Mouse (Mus musculus): ENCODE measurements at regions not wholly inside any gene's neighbourhood (a gene's known extent, or its start where the extent isn't known, plus 50 kb on each side); places are given as distances from the start of the nearest gene placed in this dataset.

DNA sequence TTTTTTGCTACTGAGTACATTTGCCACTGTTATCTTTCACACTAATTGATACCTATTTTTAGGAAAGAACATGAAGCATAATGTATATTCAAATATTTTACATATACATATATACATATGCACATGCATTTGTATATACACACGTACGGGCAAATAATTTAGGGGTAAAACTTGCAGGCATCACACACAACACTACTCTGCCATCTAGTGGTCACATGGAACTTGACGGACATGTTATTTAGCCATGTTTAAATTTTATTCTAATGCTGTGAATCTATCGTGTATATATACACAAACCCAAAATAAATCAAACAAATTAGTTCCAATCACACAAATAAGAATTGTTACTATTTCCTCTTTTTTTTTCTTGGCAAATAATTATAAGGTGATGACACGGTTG, 466.5 kb downstream of the Kcnj2 start:
- H3K27me3 ChIP-seq (replicated peaks; ENCODE audit: control insufficient read depth, insufficient read depth, low read length) = no peaks in the 10 kb centered on the region
- no peaks in the 10 kb centered on the region for H3K9me3 ChIP-seq (ENCODE audit: control insufficient read depth, low read length)
- WGBS = 25% methylated on average over 5 of the region's 5 CpGs
- H3K9ac ChIP-seq (ENCODE audit: low read depth, low read length) = no peak overlapping the region
- H3K36me3 ChIP-seq (ENCODE audit: control insufficient read depth, insufficient read depth, low read length) = no peaks in the 10 kb centered on the region
- H3K4me1 ChIP-seq (ENCODE audit: control insufficient read depth, insufficient read depth, low read length) = 0 out of 2 replicates have a peak, but pooled peaks cover 4% of the 10 kb centered on the region
- no peak overlapping the region for H3K4me2 ChIP-seq (ENCODE audit: low read depth, low read length)
- no peak for ATAC-seq
- H3K27ac ChIP-seq (ENCODE audit: low read length) = no peak overlapping the region
- H3K4me3 ChIP-seq (ENCODE audit: low read length) = no peak overlapping the region

DNA sequence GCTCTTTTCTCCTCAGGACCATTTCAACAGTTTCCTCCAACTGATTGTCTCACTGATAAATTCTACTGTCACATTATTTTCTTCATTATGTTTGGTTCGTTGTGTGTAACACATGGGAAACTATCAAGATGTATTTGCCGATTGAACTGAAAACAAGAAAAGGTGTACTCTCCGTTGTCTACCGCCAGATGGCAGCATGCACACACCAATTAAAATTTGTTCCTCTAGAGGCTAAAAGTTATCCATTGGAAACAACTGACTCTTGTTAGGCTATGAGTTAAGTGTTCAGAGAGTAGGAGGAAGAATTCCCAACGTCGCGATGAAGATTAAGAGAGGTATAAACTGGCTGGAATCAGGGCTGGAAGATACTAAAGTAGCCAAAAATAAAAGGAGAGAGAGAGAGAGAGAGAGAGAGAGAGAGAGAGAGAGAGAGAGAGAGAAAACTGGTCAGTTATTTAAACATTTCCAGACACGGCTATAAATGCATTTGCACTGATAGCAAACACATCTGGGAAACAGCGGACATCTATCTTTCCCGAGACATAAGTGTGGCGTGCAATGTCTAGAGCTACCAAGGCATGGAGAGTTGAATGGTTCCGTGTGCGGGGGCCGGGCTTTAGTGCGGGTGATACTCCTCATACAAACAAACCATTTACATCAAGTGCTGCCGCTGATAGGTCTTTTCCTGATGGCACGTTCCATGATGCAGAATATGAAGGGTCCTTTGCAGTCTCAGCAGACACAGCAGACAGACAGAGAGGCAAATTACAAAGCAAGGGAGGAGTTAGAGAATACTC, 470.3 kb downstream of the Kcnj2 start:
- H3K27me3 ChIP-seq (replicated peaks; ENCODE audit: control insufficient read depth, insufficient read depth, low read length) = no peaks in the 10 kb centered on the region
- H3K27ac ChIP-seq (ENCODE audit: low read length) = no peak overlapping the region
- ATAC-seq = no peak
- 0 out of 2 replicates have a peak, but pooled peaks cover 4% of the 10 kb centered on the region for H3K4me1 ChIP-seq (ENCODE audit: control insufficient read depth, insufficient read depth, low read length)
- H3K4me2 ChIP-seq (ENCODE audit: low read depth, low read length) = peak overlapping the region; percentile 39
- peak overlapping the region; percentile 11; the same call in 1 of the 2 replicates for H3K4me3 ChIP-seq (ENCODE audit: low read length)
- H3K9me3 ChIP-seq (ENCODE audit: control insufficient read depth, low read length) = no peaks in the 10 kb centered on the region
- H3K9ac ChIP-seq (ENCODE audit: low read depth, low read length) = no peak overlapping the region
- no peaks in the 10 kb centered on the region for H3K36me3 ChIP-seq (ENCODE audit: control insufficient read depth, insufficient read depth, low read length)
- WGBS = 24% methylated on average over 17 of the region's 17 CpGs

DNA sequence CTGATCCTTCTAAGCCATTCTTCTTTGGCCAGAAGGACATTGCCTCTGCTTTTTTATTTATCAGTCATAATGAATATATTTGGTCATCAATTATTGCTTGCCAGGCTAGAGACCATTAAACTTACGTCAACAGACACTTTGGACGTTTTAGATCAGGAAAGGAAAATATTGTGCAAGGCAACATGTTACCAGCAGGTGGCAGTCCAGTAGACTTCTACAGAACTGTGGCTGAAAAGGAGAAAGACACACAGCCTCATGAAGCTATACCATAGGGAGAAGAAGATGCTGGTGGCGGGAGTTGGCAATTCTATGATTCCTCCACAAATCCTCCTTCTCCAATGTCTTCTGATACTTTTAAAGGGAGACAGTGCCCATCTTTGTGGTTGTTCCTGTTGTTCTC, 471.7 kb downstream of the Kcnj2 start:
- Histone ChIP-seq H3K27me3 (replicated peaks; ENCODE audit: control insufficient read depth, insufficient read depth, low read length) (no peaks in the 10 kb centered on the region), H3K36me3 (ENCODE audit: control insufficient read depth, insufficient read depth, low read length) (no peaks in the 10 kb centered on the region), H3K27ac (ENCODE audit: low read length) (no peak overlapping the region), H3K9ac (ENCODE audit: low read depth, low read length) (no peak overlapping the region), H3K4me1 (ENCODE audit: control insufficient read depth, insufficient read depth, low read length) (0 out of 2 replicates have a peak, but pooled peaks cover 4% of the 10 kb centered on the region), H3K4me3 (ENCODE audit: low read length) (no peak overlapping the region), H3K9me3 (ENCODE audit: control insufficient read depth, low read length) (no peaks in the 10 kb centered on the region), H3K4me2 (ENCODE audit: low read depth, low read length) (no peak overlapping the region)
- WGBS = 27% methylated on average over 3 of the region's 3 CpGs
- ATAC-seq = no peak

DNA sequence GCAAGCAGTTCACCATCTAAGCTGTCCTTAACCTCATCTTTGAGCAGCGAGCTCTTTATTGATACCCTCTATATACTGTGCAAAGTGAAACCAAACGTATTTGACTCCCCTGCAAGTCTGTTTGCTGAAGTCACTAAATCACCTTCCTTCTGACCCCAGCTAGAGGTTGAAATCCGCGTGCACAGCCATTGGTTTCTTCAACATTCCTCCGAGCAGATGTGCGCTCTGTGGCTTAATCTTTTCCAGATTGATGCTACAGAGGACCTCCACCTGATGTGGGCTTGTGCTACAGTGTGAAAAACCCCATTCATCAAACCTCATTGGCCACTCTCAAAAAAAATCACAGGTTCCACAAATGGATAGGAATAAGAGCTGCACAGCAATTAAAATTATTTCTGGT, 474.0 kb downstream of the Kcnj2 start:
- no peak for ATAC-seq
- Histone ChIP-seq H3K9me3 (ENCODE audit: control insufficient read depth, low read length) (no peaks in the 10 kb centered on the region), H3K4me1 (ENCODE audit: control insufficient read depth, insufficient read depth, low read length) (0 out of 2 replicates have a peak, but pooled peaks cover 4% of the 10 kb centered on the region), H3K4me3 (ENCODE audit: low read length) (no peak overlapping the region), H3K27ac (ENCODE audit: low read length) (no peak overlapping the region), H3K9ac (ENCODE audit: low read depth, low read length) (no peak overlapping the region), H3K27me3 (replicated peaks; ENCODE audit: control insufficient read depth, insufficient read depth, low read length) (no peaks in the 10 kb centered on the region), H3K36me3 (ENCODE audit: control insufficient read depth, insufficient read depth, low read length) (no peaks in the 10 kb centered on the region), H3K4me2 (ENCODE audit: low read depth, low read length) (no peak overlapping the region)
- 54% methylated on average over 6 of the region's 6 CpGs for WGBS

DNA sequence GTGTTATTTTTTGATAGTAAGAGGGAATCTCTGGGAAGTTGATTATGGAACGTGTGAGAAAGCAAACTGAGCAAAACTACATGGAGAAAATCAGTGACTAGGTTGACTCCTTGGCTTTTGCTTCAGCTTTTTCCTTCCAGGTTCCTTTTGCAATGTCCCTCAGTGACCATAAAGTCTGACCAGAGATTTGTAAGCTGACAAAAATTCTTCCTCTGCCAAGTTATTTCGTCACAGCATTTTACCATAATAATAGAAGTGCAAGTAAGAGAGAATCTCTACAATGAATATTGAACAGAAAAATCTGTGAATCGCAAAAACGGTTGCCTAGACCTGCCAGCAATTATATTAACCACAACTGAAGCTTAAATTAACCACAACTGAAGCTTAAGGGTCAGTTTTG, 479.3 kb downstream of the Kcnj2 start:
- H3K4me2 ChIP-seq (ENCODE audit: low read depth, low read length) = no peak overlapping the region
- no peaks in the 10 kb centered on the region for H3K4me1 ChIP-seq (ENCODE audit: control insufficient read depth, insufficient read depth, low read length)
- no peak overlapping the region for H3K4me3 ChIP-seq (ENCODE audit: low read length)
- WGBS = 89% methylated on average over 4 of the region's 4 CpGs
- no peaks in the 10 kb centered on the region for H3K27me3 ChIP-seq (replicated peaks; ENCODE audit: control insufficient read depth, insufficient read depth, low read length)
- no peak for ATAC-seq
- H3K9ac ChIP-seq (ENCODE audit: low read depth, low read length) = no peak overlapping the region
- H3K9me3 ChIP-seq (ENCODE audit: control insufficient read depth, low read length) = no peaks in the 10 kb centered on the region
- H3K36me3 ChIP-seq (ENCODE audit: control insufficient read depth, insufficient read depth, low read length) = no peaks in the 10 kb centered on the region
- H3K27ac ChIP-seq (ENCODE audit: low read length) = no peak overlapping the region

- ATAC-seq = no peak
- Histone ChIP-seq H3K27me3 (replicated peaks; ENCODE audit: control insufficient read depth, insufficient read depth, low read length) (no peaks in the 10 kb centered on the region), H3K4me3 (ENCODE audit: low read length) (no peak overlapping the region)
Observed at GRCm38 (mm10) chr11:111555131-111555530, 489.2 kb downstream of the Kcnj2 start.

GRCm38 (mm10) chr11:111555615-111556014, 489.7 kb downstream of the Kcnj2 start:
- no peak overlapping the region for H3K4me3 ChIP-seq (ENCODE audit: low read length)
- H3K9ac ChIP-seq (ENCODE audit: low read depth, low read length) = no peak overlapping the region
- H3K4me2 ChIP-seq (ENCODE audit: low read depth, low read length) = no peak overlapping the region
- no peaks in the 10 kb centered on the region for H3K9me3 ChIP-seq (ENCODE audit: control insufficient read depth, low read length)
- 62% methylated on average over 6 of the region's 6 CpGs for WGBS
- H3K36me3 ChIP-seq (ENCODE audit: control insufficient read depth, insufficient read depth, low read length) = no peaks in the 10 kb centered on the region
- ATAC-seq = peak; percentile 36; the same call in 1 of the 2 replicates
- no peak overlapping the region for H3K27ac ChIP-seq (ENCODE audit: low read length)
- no peaks in the 10 kb centered on the region for H3K4me1 ChIP-seq (ENCODE audit: control insufficient read depth, insufficient read depth, low read length)
- no peaks in the 10 kb centered on the region for H3K27me3 ChIP-seq (replicated peaks; ENCODE audit: control insufficient read depth, insufficient read depth, low read length)

More at GRCm38 (mm10) chr11:111555131-111555530, 489.2 kb downstream of the Kcnj2 start:
- no peak overlapping the region for H3K4me2 ChIP-seq (ENCODE audit: low read depth, low read length)
- no peaks in the 10 kb centered on the region for H3K9me3 ChIP-seq (ENCODE audit: control insufficient read depth, low read length)
- no peaks in the 10 kb centered on the region for H3K4me1 ChIP-seq (ENCODE audit: control insufficient read depth, insufficient read depth, low read length)
- H3K27ac ChIP-seq (ENCODE audit: low read length) = no peak overlapping the region
- no peak overlapping the region for H3K9ac ChIP-seq (ENCODE audit: low read depth, low read length)
- no peaks in the 10 kb centered on the region for H3K36me3 ChIP-seq (ENCODE audit: control insufficient read depth, insufficient read depth, low read length)

GRCm38 (mm10) chr11:111558302-111559140, 492.6 kb downstream of the Kcnj2 start:
- WGBS = 71% methylated on average over 9 of the region's 9 CpGs
- Histone ChIP-seq H3K27me3 (replicated peaks; ENCODE audit: control insufficient read depth, insufficient read depth, low read length) (no peaks in the 10 kb centered on the region), H3K36me3 (ENCODE audit: control insufficient read depth, insufficient read depth, low read length) (no peaks in the 10 kb centered on the region), H3K4me1 (ENCODE audit: control insufficient read depth, insufficient read depth, low read length) (no peaks in the 10 kb centered on the region), H3K4me3 (ENCODE audit: low read length) (no peak overlapping the region), H3K27ac (ENCODE audit: low read length) (no peak overlapping the region), H3K9ac (ENCODE audit: low read depth, low read length) (no peak overlapping the region), H3K4me2 (ENCODE audit: low read depth, low read length) (no peak overlapping the region), H3K9me3 (ENCODE audit: control insufficient read depth, low read length) (no peaks in the 10 kb centered on the region)
- no peak for ATAC-seq

GRCm38 (mm10) chr11:111563171-111563570, 497.2 kb downstream of the Kcnj2 start:
- WGBS = 67% methylated on average over 5 of the region's 5 CpGs
- H3K9me3 ChIP-seq (ENCODE audit: control insufficient read depth, low read length) = no peaks in the 10 kb centered on the region
- no peak overlapping the region for H3K4me3 ChIP-seq (ENCODE audit: low read length)
- no peak overlapping the region for H3K27ac ChIP-seq (ENCODE audit: low read length)
- ATAC-seq = no peak
- H3K27me3 ChIP-seq (replicated peaks; ENCODE audit: control insufficient read depth, insufficient read depth, low read length) = no peaks in the 10 kb centered on the region
- H3K36me3 ChIP-seq (ENCODE audit: control insufficient read depth, insufficient read depth, low read length) = no peaks in the 10 kb centered on the region
- H3K4me2 ChIP-seq (ENCODE audit: low read depth, low read length) = no peak overlapping the region
- no peak overlapping the region for H3K9ac ChIP-seq (ENCODE audit: low read depth, low read length)
- H3K4me1 ChIP-seq (ENCODE audit: control insufficient read depth, insufficient read depth, low read length) = no peaks in the 10 kb centered on the region

Data from intestine, embryonic 16.5 days (tissue).